ENCODE assay signal across 13 mouse cellular contexts in genomic region chr5:144047324-144047723, GRCm38 (mm10). TPM values are rescaled to one million over a fixed set of nuclear protein-coding genes. Genes with fewer than 3 reads are reported as not detected.
DNase-seq lines count a peak whose midpoint lies in the region; ATAC-seq lines count a peak whose summit lies in the region.
"Had no signal": no experiment of that assay in that cellular context is flagged by ENCODE, and none has a peak within 500 bp of the region (broad histone marks: within the 10 kb centered on the region; RNA-seq: fewer than 3 reads in every experiment).

No protein-coding gene starts in this region.

- H3K9ac ChIP-seq in hindbrain, embryonic 15.5 days, result no peak overlapping the region
- H3K9ac ChIP-seq in heart, embryonic 11.5 days (ENCODE audit: low read depth, low read length), result no peak overlapping the region
- H3K9ac ChIP-seq: liver, postnatal 0 days had no signal

- peak; percentile 38 for DNase-seq in cerebellum, adult 11-12 months
- DNase-seq in cerebellum, adult 9-11 months, result peak; percentile 48
- peak; percentile 21 for DNase-seq in left cerebral cortex, postnatal 4 days
- no peak for DNase-seq in testis, postnatal 14 days (ENCODE audit: low spot score)
- DNase-seq in gastrocnemius, postnatal 14 days, result no peak
- DNase-seq: gastrocnemius, postnatal 10 days; liver, postnatal 0 days had no signal

- intact Hi-C loops in left cerebral cortex, postnatal 4 days (cut with DNase I), result no loop called here
- intact Hi-C loops in gastrocnemius, postnatal 14 days (cut with DNase I; ENCODE audit: low total_unique reads), result no loop called here

- H3K27ac ChIP-seq in hindbrain, embryonic 15.5 days (replicated peaks), result peak overlapping the region; percentile 26; the same call in 1 of the 2 replicates
- H3K27ac ChIP-seq in heart, embryonic 11.5 days (ENCODE audit: low read depth, low read length), result no peak overlapping the region
- H3K27ac ChIP-seq: midbrain, embryonic 10.5 days had no signal

- whole genome bisulfite sequencing in hindbrain, embryonic 15.5 days, result 56% methylated on average over 13 of the region's 13 CpGs
- 67% methylated on average over 13 of the region's 13 CpGs for WGBS in heart, embryonic 11.5 days (ENCODE audit: insufficient replicate concordance)

- no peak overlapping the region for H3K4me3 ChIP-seq in hindbrain, embryonic 15.5 days
- no peak overlapping the region for H3K4me3 ChIP-seq in heart, embryonic 11.5 days (ENCODE audit: low read depth, low read length)
- H3K4me3 ChIP-seq: midbrain, embryonic 10.5 days had no signal

- H3K4me1 ChIP-seq in hindbrain, embryonic 15.5 days (replicated peaks), result no peaks in the 10 kb centered on the region
- H3K4me1 ChIP-seq in heart, embryonic 11.5 days (ENCODE audit: control insufficient read depth, insufficient read depth, low read length), result no peaks in the 10 kb centered on the region

- no peak for ATAC-seq in cerebellum, adult (ENCODE audit: insufficient number of reproducible peaks, low FRiP score, low TSS enrichment)
- ATAC-seq in hindbrain, embryonic 15.5 days (ENCODE audit: low FRiP score, low read depth), result no peak
- no peak for ATAC-seq in heart, embryonic 11.5 days (replicated peaks; ENCODE audit: insufficient number of reproducible peaks, low FRiP score, low TSS enrichment)
- ATAC-seq: liver, postnatal 0 days had no signal

- no peaks in the 10 kb centered on the region for H3K36me3 ChIP-seq in hindbrain, embryonic 15.5 days
- H3K36me3 ChIP-seq in heart, embryonic 11.5 days (ENCODE audit: control insufficient read depth, insufficient read depth, low read length), result no peaks in the 10 kb centered on the region
- H3K36me3 ChIP-seq: G1E; midbrain, embryonic 10.5 days had no signal

- no peaks in the 10 kb centered on the region for H3K9me3 ChIP-seq in hindbrain, embryonic 15.5 days
- H3K9me3 ChIP-seq in heart, embryonic 11.5 days (replicated peaks; ENCODE audit: control insufficient read depth, low read length), result no peaks in the 10 kb centered on the region
- H3K9me3 ChIP-seq: G1E; midbrain, embryonic 10.5 days had no signal

- no peaks in the 10 kb centered on the region for H3K27me3 ChIP-seq in hindbrain, embryonic 15.5 days
- no peaks in the 10 kb centered on the region for H3K27me3 ChIP-seq in heart, embryonic 11.5 days (ENCODE audit: control insufficient read depth, insufficient read depth, low read length)

- H3K4me2 ChIP-seq in hindbrain, embryonic 15.5 days, result peak overlapping the region; percentile 26; the same call in 1 of the 2 replicates
- no peak overlapping the region for H3K4me2 ChIP-seq in heart, embryonic 11.5 days

RNA-seq across cellular contexts. Expression of gene Ocm, which starts 20.9 kb away (rescaled TPM):
- 0.43 TPM in 1 of 2 replicates, not detected in the other for polyA plus RNA-seq in hindbrain, embryonic 15.5 days (2015; fragmentation: Nextera tagmentation; extraction: Ambion mirVana)
- total RNA-seq in left cerebral cortex, postnatal 4 days (2021), result under 1 TPM in 1 of 2 experiments, not detected in 1; 0.93 TPM
- polyA plus RNA-seq in heart, embryonic 11.5 days (2014; fragmentation: Nextera tagmentation; extraction: Ambion mirVana), result not detected in 2 replicates
- total RNA-seq in gastrocnemius, postnatal 14 days (2021), result not detected
- total RNA-seq: G1E; gastrocnemius, postnatal 10 days; layer of hippocampus, postnatal 36 days had no signal
- polyA plus RNA-seq: G1E; liver, postnatal 0 days; midbrain, embryonic 10.5 days had no signal

RNA-seq across cellular contexts. Expression of gene Ccz1, which starts 32.6 kb away (rescaled TPM):
- polyA plus RNA-seq in hindbrain, embryonic 15.5 days (2015; fragmentation: Nextera tagmentation; extraction: Ambion mirVana), result 71.7 and 78.1 TPM in 2 replicates
- total RNA-seq in left cerebral cortex, postnatal 4 days (2021), result 10 to 100 TPM; 60.2 to 67.6 TPM
- polyA plus RNA-seq in heart, embryonic 11.5 days (2014; fragmentation: Nextera tagmentation; extraction: Ambion mirVana), result 67.2 and 72.1 TPM in 2 replicates
- total RNA-seq in gastrocnemius, postnatal 14 days (2021), result 10 to 100 TPM; 28.2 to 30.0 TPM

RNA-seq across cellular contexts. Expression of gene Lmtk2, which starts 52.9 kb away (rescaled TPM):
- polyA plus RNA-seq in hindbrain, embryonic 15.5 days (2015; fragmentation: Nextera tagmentation; extraction: Ambion mirVana), result 9.3 and 10.2 TPM in 2 replicates
- total RNA-seq in left cerebral cortex, postnatal 4 days (2021), result 10 to 100 TPM; 87.1 to 89.8 TPM
- 5.1 and 5.2 TPM in 2 replicates for polyA plus RNA-seq in heart, embryonic 11.5 days (2014; fragmentation: Nextera tagmentation; extraction: Ambion mirVana)
- 10 to 100 TPM; 12.2 to 12.5 TPM for total RNA-seq in gastrocnemius, postnatal 14 days (2021)

Comparison
In these comparisons a context has a peak if more than half of its experiments do, and no peak if none do; other contexts are left out.
1. DNase-seq: peak in cerebellum, adult 11-12 months (single experiment), cerebellum, adult 9-11 months (single experiment) and left cerebral cortex, postnatal 4 days (single experiment); none in testis, postnatal 14 days (single experiment) and gastrocnemius, postnatal 14 days (single experiment).
2. RNA of gene Lmtk2, which starts 52.9 kb away (total RNA-seq): 87.1 to 89.8 TPM in left cerebral cortex, postnatal 4 days; 12.2 to 12.5 TPM in gastrocnemius, postnatal 14 days; every median in the first group is over 4 times any median in the second.